Mouse (Mus musculus) layer of hippocampus, postnatal 14 days (tissue): ENCODE results near the gene Zfp955b. TPM values are rescaled to one million over a fixed set of nuclear protein-coding genes. Genes with fewer than 3 reads are reported as not detected.
"Not testable (repeated sequence)": the region's sequence is repeated elsewhere in the genome, so short reads cannot be mapped to it uniquely, and the experiment has no call there.

Experiments
- DNase-seq, 2 experiments: peaks; one replicate each; pipeline ENCODE4 v3.0.0; 2021 to 2022; ENCODE audit warnings: low spot score in 2 of 2, mixed read lengths in 1 of 2
- long read RNA-seq, 2 experiments: library from polyadenylated mRNA; stranded (forward); transcript quantifications; one replicate each; pipeline ENCODE4 v2.0.0; 2021
- total RNA-seq, 2 experiments: library from RNA; stranded (reverse); gene quantifications; 2 replicates each; pipeline ENCODE4 v1.2.3; 2021

The Zfp955b gene
- total RNA-seq = 10 to 100 TPM; 26.8 to 31.8 TPM
- long read RNA-seq, experiment 1, full-length matches to known transcripts = 14 of 16 reads
- long read RNA-seq, experiment 1, partial matches to known transcripts = 0 of 16 reads
- long read RNA-seq, experiment 1, other reads (novel, unspliced or antisense) = 2 of 16 reads
- long read RNA-seq, experiment 2, full-length matches to known transcripts = 18 of 24 reads
- long read RNA-seq, experiment 2, partial matches to known transcripts = 0 of 24 reads
- long read RNA-seq, experiment 2, other reads (novel, unspliced or antisense) = 6 of 24 reads

GRCm38 (mm10) chr17:33289039-33289875 is at the start of gene Zfp955b:
Zfp955b (plus strand) TSS chr17:33289544.
- DNase-seq = not testable (repeated sequence)

DNA sequence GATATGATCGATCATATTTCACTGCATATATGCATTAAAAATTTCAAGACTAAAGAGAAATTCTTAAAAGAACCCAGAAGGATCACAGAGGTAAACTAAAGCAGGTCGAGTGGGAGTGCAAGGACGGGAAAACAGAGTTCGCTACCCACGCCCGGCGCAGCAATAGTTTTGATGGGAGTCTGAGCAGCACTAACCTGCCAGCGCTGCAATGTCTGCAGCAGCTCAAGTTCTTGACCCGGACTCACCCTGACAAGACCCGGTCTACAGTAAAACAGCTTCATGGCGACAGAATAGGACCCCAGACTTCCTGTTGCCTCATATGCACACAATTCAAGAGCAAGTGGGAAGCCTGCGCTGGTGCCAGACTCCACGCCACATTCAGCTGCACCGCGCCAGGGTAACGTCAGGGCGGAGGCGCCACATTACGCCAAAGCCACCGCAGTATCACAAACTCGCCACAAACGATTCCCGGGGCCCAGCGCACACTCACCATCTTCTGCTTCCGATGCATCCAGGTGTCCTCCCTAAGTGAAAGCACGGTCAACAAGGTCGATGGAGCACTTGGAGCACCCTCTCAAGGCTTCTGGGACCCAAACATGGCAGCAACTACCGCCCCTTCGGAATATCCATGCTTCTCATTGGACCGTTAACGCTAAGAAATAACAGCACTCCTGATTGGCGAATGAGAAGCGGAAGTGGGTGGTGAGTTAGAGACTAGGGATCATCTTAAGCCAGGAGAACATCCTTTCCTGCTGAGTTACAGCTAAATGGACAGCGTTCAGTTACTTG is 34.6 kb upstream of the Zfp955b start, which contains the start of gene Zfp955a:
Zfp955a (minus strand) TSS at position 616 of the 789 bp plus-strand sequence.
- not testable (repeated sequence) for DNase-seq

GRCm38 (mm10) chr17:33255319-33255657 is 34.1 kb upstream of the Zfp955b start:
- not testable (repeated sequence) for DNase-seq

DNA sequence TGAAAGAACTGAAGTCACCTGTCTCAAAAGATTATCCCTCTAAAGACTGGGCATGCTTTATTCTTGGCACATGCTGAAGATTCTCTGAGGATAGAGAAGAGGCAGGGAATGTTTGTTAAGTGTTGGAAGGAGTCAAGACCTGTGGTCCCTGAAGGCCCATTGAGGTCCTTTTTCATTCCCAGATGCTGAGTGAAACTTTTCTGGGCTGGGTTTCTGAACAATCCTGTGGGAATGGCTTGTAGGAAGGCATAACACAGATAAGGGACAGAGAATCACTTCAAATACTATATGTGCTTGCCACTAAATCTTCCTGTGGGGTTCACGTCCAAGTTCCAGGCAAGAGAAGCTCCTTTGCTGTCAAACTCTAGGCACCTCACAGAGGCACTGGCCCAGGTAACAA is 25.0 kb upstream of the Zfp955b start, which contains the start of gene Olfr63:
Olfr63 (plus strand) TSS at position 301 of the 400 bp plus-strand sequence.
- DNase-seq = no peak

DNA sequence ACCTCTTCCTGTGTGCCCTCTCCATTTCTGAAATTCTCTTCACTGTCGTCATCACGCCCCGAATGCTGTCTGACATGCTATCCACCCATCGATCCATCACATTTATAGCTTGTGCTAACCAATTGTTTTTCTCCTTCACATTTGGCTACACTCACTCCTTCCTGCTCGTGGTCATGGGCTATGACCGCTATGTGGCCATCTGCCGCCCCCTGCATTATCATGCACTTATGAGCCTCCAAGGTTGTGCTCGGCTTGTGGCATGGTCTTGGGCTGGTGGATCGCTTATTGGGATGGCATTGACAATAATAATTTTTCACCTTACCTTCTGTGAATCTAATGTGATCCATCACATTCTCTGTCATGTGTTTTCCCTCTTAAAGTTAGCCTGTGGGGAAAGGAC is 20.4 kb upstream of the Zfp955b start:
- DNase-seq = no peak

DNA sequence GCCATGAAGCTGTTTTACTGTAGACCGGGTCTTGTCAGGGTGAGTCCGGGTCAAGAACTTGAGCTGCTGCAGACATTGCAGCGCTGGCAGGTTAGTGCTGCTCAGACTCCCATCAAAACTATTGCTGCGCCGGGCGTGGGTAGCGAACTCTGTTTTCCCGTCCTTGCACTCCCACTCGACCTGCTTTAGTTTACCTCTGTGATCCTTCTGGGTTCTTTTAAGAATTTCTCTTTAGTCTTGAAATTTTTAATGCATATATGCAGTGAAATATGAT is 469 bp downstream of the Zfp955b start:
- not testable (repeated sequence) for DNase-seq

DNA sequence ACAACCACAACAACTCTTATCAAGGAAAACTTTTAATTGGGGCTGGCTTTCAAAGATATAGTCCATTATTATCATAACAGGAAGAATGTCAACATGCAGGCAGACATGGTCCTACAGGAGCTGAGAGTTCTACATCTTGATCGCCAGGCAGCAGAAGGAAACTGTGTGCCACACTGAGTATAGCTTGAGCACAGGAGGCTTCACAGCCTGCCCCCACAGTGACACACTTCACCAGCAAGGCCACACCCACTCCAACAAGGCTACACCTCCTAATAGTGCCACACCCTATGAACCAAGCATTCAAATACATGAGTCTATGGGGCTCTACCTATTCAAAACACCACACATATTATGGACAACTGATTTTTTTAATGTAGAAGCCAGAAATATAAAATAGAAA is 63.6 kb downstream of the Zfp955b start:
- no peak for DNase-seq

Other genes starting within 250 kb of the Zfp955b start
- gene 4921501E09Rik, start 221.5 kb upstream of the Zfp955b start, total RNA-seq = not detected
- gene Zfp563, start 200.2 kb upstream of the Zfp955b start, total RNA-seq = 10 to 100 TPM; 15.6 to 20.5 TPM
- 1 to 10 TPM; 1.2 to 1.4 TPM for gene Morc2b, start 149.9 kb upstream of the Zfp955b start, total RNA-seq
- not detected for gene Olfr55, start 121.1 kb upstream of the Zfp955b start, total RNA-seq
- gene Olfr239, start 98.2 kb upstream of the Zfp955b start, total RNA-seq = not detected
- under 1 TPM; 0.53 to 0.79 TPM for gene Olfr1564, start 67.9 kb upstream of the Zfp955b start, total RNA-seq
- gene Zfp955a, start 34.4 kb upstream of the Zfp955b start, total RNA-seq = 10 to 100 TPM; 10.7 to 11.9 TPM
- gene Olfr63, start 24.9 kb upstream of the Zfp955b start, total RNA-seq = under 1 TPM in 1 of 2 experiments, not detected in 1; 0.05 TPM
- 10 to 100 TPM; 20.9 to 21.2 TPM for gene Zfp81, start 69.3 kb downstream of the Zfp955b start, total RNA-seq
- 10 to 100 TPM in 1 of 2 experiments, 1 to 10 TPM in 1; 9.3 to 12.1 TPM for gene Zfp101, start 105.1 kb downstream of the Zfp955b start, total RNA-seq
- gene Actl9, start 143.4 kb downstream of the Zfp955b start, total RNA-seq = under 1 TPM in 1 of 2 experiments, not detected in 1; 0.29 TPM
- 10 to 100 TPM; 33.4 to 34.1 TPM for gene Adamts10, start 234.7 kb downstream of the Zfp955b start, total RNA-seq